Mouse (Mus musculus): ENCODE measurements around the gene Kansl1l. TPM values are rescaled to one million over a fixed set of nuclear protein-coding genes. Genes with fewer than 3 reads are reported as not detected.
A peak's percentile ranks its signal among the peaks of the same experiment; 100 is the strongest.

Gene Kansl1l
- total and polyA plus RNA-seq, 3 experiments: 5.1 to 23.4 (median 22.9) TPM

DNA sequence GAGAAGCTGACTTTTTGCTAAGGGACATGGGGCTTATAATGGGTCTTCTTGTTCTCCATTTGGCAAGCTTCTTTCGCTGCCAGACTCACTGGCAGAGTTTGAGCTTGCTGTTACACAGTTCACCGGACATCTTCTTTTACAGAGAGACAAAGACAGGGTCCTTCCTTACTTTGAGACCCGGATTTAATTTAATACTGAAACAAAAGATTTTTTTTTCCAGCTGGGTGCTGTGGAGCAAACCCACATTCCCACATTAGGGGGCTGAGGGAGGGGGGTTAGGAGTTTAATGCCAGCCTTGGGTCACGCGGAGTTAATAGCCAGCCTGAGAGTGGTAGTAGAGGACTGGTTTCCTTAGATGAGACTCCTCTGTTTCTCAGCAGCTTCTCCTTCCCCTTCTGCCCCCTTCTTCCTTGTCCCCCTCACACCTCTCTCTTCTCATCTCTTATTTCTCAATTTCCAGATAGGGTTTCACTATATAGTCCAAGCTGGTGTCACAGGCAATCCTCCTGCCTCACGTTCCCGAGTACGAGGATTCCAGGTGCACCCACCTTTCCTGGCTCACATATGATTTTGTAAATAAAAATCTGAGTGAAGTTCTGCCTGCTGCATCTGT is 124.5 kb downstream of the Kansl1l start:
- H3K9ac ChIP-seq (ENCODE audit: low read depth, low read length): no peak overlapping the region
- TF ChIP-seq EP300 (IDR thresholded peaks at IDR 0.05; ENCODE audit: insufficient read depth, low read depth, low read length) (no peak), POLR2A (IDR thresholded peaks at IDR 0.05; ENCODE audit: insufficient read depth, low read depth, low read length) (no peak), CTCF (IDR thresholded peaks at IDR 0.05) (no peak)
- no peak overlapping the region for H3K4me3 ChIP-seq
- WGBS: 84% methylated on average over 8 of the region's 8 CpGs
- no peak overlapping the region for H3K27ac ChIP-seq
- no peak for DNase-seq
- intact Hi-C loops (cut with DNase I): no loop called here
- H3K79me2 ChIP-seq (replicated peaks; ENCODE audit: control insufficient read depth, insufficient read depth, low read length): no peaks in the 10 kb centered on the region
- H3K4me1 ChIP-seq (ENCODE audit: control insufficient read depth, insufficient read depth, low read length): no peaks in the 10 kb centered on the region
- no peaks in the 10 kb centered on the region for H3K36me3 ChIP-seq (ENCODE audit: control insufficient read depth, insufficient read depth, low read length)
- no peaks in the 10 kb centered on the region for H3K27me3 ChIP-seq (ENCODE audit: control insufficient read depth, insufficient read depth, low read length)

DNA sequence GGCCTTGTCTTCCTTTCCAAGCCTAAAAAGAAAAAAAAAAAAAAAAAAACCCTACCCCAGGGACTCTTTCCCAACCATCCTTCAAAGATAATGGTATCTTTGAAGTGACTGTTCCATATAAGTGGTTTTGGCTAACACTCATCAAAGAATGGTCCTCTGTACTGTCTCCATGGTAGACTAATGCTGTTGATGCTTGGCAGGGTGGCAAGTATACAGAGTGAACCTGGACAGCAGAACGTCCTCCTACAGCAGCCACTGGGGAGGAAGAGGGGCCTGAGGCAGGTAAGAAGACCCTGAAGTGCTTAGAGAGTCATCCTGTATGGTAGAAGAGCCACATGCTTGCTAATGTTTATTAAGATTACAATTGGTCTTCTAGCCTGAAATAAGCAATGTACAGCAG is 125.1 kb downstream of the Kansl1l start:
- Histone ChIP-seq H3K9ac (ENCODE audit: low read depth, low read length) (no peak overlapping the region), H3K79me2 (replicated peaks; ENCODE audit: control insufficient read depth, insufficient read depth, low read length) (no peaks in the 10 kb centered on the region), H3K36me3 (ENCODE audit: control insufficient read depth, insufficient read depth, low read length) (no peaks in the 10 kb centered on the region), H3K4me3 (no peak overlapping the region), H3K27ac (no peak overlapping the region), H3K4me1 (ENCODE audit: control insufficient read depth, insufficient read depth, low read length) (no peaks in the 10 kb centered on the region), H3K27me3 (ENCODE audit: control insufficient read depth, insufficient read depth, low read length) (no peaks in the 10 kb centered on the region)
- TF ChIP-seq POLR2A (IDR thresholded peaks at IDR 0.05; ENCODE audit: insufficient read depth, low read depth, low read length) (no peak), CTCF (IDR thresholded peaks at IDR 0.05) (no peak), EP300 (IDR thresholded peaks at IDR 0.05; ENCODE audit: insufficient read depth, low read depth, low read length) (no peak)
- WGBS: 76% methylated on average over 1 of the region's 1 CpGs
- DNase-seq: no peak
- intact Hi-C loops (cut with DNase I): no loop called here

DNA sequence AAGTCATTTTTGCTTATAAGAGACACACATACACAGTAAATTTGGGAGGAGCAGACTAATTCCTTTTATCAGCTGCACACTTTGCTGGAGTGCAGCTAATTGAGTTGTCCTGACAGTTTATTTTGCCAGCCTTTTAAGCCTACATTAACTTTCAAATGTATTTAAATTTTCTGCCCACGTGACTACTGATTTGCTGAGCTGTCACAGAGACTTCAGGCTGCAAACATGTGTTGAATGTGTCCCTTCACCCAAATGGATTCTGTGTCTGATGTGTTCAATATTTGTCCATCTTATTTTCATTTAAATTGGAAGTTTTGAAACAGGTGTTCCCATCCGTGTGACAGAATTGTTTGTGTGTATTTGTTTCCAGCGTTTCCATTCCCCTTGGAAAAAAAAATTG is 125.6 kb downstream of the Kansl1l start:
- no peaks in the 10 kb centered on the region for H3K36me3 ChIP-seq (ENCODE audit: control insufficient read depth, insufficient read depth, low read length)
- DNase-seq: no peak
- H3K79me2 ChIP-seq (replicated peaks; ENCODE audit: control insufficient read depth, insufficient read depth, low read length): no peaks in the 10 kb centered on the region
- no peak overlapping the region for H3K4me3 ChIP-seq
- intact Hi-C loops (cut with DNase I): no loop called here
- H3K27ac ChIP-seq: no peak overlapping the region
- WGBS: 62% methylated on average over 3 of the region's 3 CpGs
- H3K4me1 ChIP-seq (ENCODE audit: control insufficient read depth, insufficient read depth, low read length): no peaks in the 10 kb centered on the region
- H3K9ac ChIP-seq (ENCODE audit: low read depth, low read length): no peak overlapping the region
- no peak for TF ChIP-seq CTCF (IDR thresholded peaks at IDR 0.05)
- TF ChIP-seq POLR2A (IDR thresholded peaks at IDR 0.05; ENCODE audit: insufficient read depth, low read depth, low read length): no peak
- TF ChIP-seq EP300 (IDR thresholded peaks at IDR 0.05; ENCODE audit: insufficient read depth, low read depth, low read length): no peak
- H3K27me3 ChIP-seq (ENCODE audit: control insufficient read depth, insufficient read depth, low read length): no peaks in the 10 kb centered on the region

DNA sequence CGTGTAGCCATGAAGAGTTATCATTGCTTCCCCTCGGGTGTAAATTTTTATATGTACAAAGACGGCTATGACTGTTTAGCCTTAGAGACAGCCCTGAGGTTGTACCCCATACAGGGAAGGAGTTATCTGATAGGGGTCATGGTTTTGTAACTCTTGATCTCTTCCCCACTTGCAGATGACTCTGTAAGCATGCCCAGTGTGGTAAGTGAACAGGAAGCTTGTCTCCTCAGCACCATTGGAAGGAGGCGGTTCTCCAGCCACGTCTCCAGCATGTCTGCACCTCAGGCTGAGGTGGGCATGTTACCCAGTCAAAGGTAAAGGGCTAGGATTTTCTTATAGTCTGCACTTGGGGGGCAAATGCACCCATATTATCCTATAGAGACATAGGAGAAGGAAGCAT is 134.4 kb downstream of the Kansl1l start:
- H3K27ac ChIP-seq: no peak overlapping the region
- H3K4me1 ChIP-seq (ENCODE audit: control insufficient read depth, insufficient read depth, low read length): no peaks in the 10 kb centered on the region
- H3K36me3 ChIP-seq (ENCODE audit: control insufficient read depth, insufficient read depth, low read length): no peaks in the 10 kb centered on the region
- TF ChIP-seq POLR2A (IDR thresholded peaks at IDR 0.05; ENCODE audit: insufficient read depth, low read depth, low read length) (no peak), EP300 (IDR thresholded peaks at IDR 0.05; ENCODE audit: insufficient read depth, low read depth, low read length) (no peak)
- no peak overlapping the region for H3K9ac ChIP-seq (ENCODE audit: low read depth, low read length)
- H3K27me3 ChIP-seq (ENCODE audit: control insufficient read depth, insufficient read depth, low read length): no peaks in the 10 kb centered on the region
- no peak for DNase-seq
- H3K4me3 ChIP-seq: no peak overlapping the region
- intact Hi-C loops (cut with DNase I): no loop called here
- no peaks in the 10 kb centered on the region for H3K79me2 ChIP-seq (replicated peaks; ENCODE audit: control insufficient read depth, insufficient read depth, low read length)
- 83% methylated on average over 5 of the region's 5 CpGs for WGBS

DNA sequence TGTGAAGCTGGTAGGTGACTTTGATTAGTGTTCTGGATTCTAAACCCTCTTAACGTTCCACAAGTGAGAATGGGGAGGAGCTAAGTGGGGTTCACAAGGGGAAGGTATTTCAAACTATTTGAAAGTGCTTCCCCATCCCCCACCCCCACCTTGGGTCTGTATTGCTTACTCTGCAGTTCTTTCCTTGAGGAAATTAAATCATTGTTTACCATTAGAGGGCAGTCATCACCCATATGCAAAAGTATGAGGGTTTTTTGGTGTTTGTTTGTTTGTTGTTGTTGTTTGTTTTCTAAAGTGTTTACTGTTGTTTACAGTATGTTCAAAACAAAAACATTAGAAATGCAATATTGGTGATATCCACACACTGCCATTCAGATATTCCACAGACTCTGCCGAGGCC is 138.7 kb downstream of the Kansl1l start:
- no peak for TF ChIP-seq EP300 (IDR thresholded peaks at IDR 0.05; ENCODE audit: insufficient read depth, low read depth, low read length)
- TF ChIP-seq CTCF (IDR thresholded peaks at IDR 0.05): peak; percentile 49
- no peaks in the 10 kb centered on the region for H3K79me2 ChIP-seq (replicated peaks; ENCODE audit: control insufficient read depth, insufficient read depth, low read length)
- H3K27ac ChIP-seq: no peak overlapping the region
- H3K27me3 ChIP-seq (ENCODE audit: control insufficient read depth, insufficient read depth, low read length): no peaks in the 10 kb centered on the region
- intact Hi-C loops (cut with DNase I): no loop called here
- H3K9ac ChIP-seq (ENCODE audit: low read depth, low read length): no peak overlapping the region
- DNase-seq: no peak
- 21% methylated on average over 2 of the region's 2 CpGs for WGBS
- H3K4me3 ChIP-seq: no peak overlapping the region
- no peaks in the 10 kb centered on the region for H3K36me3 ChIP-seq (ENCODE audit: control insufficient read depth, insufficient read depth, low read length)
- no peaks in the 10 kb centered on the region for H3K4me1 ChIP-seq (ENCODE audit: control insufficient read depth, insufficient read depth, low read length)

DNA sequence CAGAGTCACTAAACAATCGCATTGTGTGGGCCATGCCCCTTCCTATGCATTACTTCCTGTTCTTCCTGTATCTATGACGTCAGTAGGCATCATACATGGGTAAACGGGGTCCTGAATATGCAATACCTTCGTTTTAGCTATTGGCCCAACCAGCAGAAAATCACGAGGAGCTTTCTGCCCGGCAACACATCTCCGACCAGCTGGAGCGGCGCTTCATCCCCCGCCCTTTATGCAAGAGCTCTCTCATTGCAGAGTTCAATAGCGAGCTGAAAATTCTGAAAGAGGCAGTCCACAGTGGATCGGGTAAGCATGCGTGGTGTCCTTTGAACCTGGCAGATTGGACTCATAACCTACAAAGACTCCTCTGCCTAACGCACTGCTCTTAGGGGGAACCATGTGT is 139.4 kb downstream of the Kansl1l start:
- TF ChIP-seq EP300 (IDR thresholded peaks at IDR 0.05; ENCODE audit: insufficient read depth, low read depth, low read length) (no peak), POLR2A (IDR thresholded peaks at IDR 0.05; ENCODE audit: insufficient read depth, low read depth, low read length) (no peak), CTCF (IDR thresholded peaks at IDR 0.05) (no peak)
- no peak overlapping the region for H3K4me3 ChIP-seq
- intact Hi-C loops (cut with DNase I): no loop called here
- H3K27me3 ChIP-seq (ENCODE audit: control insufficient read depth, insufficient read depth, low read length): no peaks in the 10 kb centered on the region
- 74% methylated on average over 14 of the region's 14 CpGs for WGBS
- no peaks in the 10 kb centered on the region for H3K4me1 ChIP-seq (ENCODE audit: control insufficient read depth, insufficient read depth, low read length)
- H3K9ac ChIP-seq (ENCODE audit: low read depth, low read length): no peak overlapping the region
- no peaks in the 10 kb centered on the region for H3K79me2 ChIP-seq (replicated peaks; ENCODE audit: control insufficient read depth, insufficient read depth, low read length)
- no peak for DNase-seq
- H3K27ac ChIP-seq: no peak overlapping the region
- no peaks in the 10 kb centered on the region for H3K36me3 ChIP-seq (ENCODE audit: control insufficient read depth, insufficient read depth, low read length)
